Mouse (Mus musculus): Measurements from ENCODE around the gene Hoxc9. TPM values are rescaled to one million over a fixed set of nuclear protein-coding genes. Genes with fewer than 3 reads are reported as not detected.

Gene Hoxc9
- total RNA-seq, 2 experiments from 2014 or later: not detected

DNA sequence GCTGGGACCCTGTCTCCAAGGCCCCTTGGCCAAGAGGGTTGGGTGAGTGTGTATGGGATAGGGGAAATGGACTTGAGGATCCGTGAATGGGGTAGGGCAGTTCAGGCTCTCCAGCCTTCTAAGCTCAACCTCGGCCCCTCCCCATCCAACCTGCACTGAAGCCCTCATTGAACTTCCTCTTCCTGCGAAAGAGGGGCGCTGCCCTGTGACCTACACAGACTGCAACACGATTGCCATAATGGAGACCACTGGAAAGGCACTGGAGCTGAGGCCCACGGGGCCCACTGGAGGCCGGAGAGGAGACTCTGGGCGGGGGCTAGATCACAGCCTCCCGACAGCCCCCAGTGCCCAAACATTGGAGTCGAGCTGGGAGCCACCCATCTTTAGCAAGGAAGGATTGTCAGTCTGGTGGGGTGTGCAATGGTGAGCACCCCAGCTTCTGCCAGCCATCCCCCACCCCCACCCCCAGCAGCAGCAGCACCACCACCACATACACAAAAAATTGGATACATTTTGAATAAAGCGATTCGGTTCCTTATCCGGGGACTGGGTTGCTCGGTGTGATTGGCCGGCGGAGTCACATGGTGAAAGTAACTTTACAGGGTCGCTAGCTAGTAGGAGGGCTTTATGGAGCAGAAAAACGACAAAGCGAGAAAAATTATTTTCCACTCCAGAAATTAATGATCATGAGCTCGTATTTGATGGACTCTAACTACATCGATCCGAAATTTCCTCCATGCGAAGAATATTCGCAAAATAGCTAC is 58.0 kb downstream of the Hoxc9 start:
- no peak overlapping the region for H3K4me3 ChIP-seq
- no peak overlapping the region for H3K27ac ChIP-seq
- no peak for DNase-seq (ENCODE audit: low spot score in 2 of 2)
- no peak for TF ChIP-seq CTCF (conservative IDR thresholded peaks at IDR 0.05)

Small RNA genes lying within 50 kb of the gene (microRNA-seq; reads per million reads assigned to microRNA genes)
- 0 to 0.32 reads per million in 2 experiments for gene Mir196a-2
- 0.55 to 1.6 reads per million in 2 experiments for gene Mir615

Other genes starting within 250 kb of the Hoxc9 start
- gene Hoxc13, start 55.3 kb upstream of the Hoxc9 start, total RNA-seq (2021): not detected
- not detected for gene Hoxc12, start 39.7 kb upstream of the Hoxc9 start, total RNA-seq (2021)
- gene Hoxc11, start 22.0 kb upstream of the Hoxc9 start, total RNA-seq (2021): not detected
- not detected for gene Hoxc10, start 9.6 kb upstream of the Hoxc9 start, total RNA-seq (2021)
- gene Hoxc5, start 9.0 kb upstream of the Hoxc9 start, total RNA-seq (2021): not detected
- gene Hoxc8, start 14.2 kb downstream of the Hoxc9 start, total RNA-seq (2021): not detected
- not detected for gene Hoxc6, start 21.8 kb downstream of the Hoxc9 start, total RNA-seq (2021)
- not detected for gene Hoxc4, start 42.5 kb downstream of the Hoxc9 start, total RNA-seq (2021)
- 10 to 100 TPM; 17.9 to 18.2 TPM for gene Smug1, start 190.7 kb downstream of the Hoxc9 start, total RNA-seq (2021)

Measured in layer of hippocampus, adult 2 months (tissue).